Mouse (Mus musculus) hindbrain, embryonic 16.5 days (tissue): ENCODE data around the gene Pde4d. TPM values are rescaled to one million over a fixed set of nuclear protein-coding genes. Genes with fewer than 3 reads are reported as not detected.
A peak's percentile ranks its signal among the peaks of the same experiment; 100 is the strongest.

Experiments used
- ATAC-seq: fragments of 200-750 bp; cut with Nextera tagmentation; 2 replicates; pipeline ENCODE4 v1.8.0; 2017; ENCODE audit warnings: moderate TSS enrichment, moderate library complexity
- H3K27ac ChIP-seq: fragments of 300-500 bp; sonication (generic); 2 replicates; pipeline ENCODE4 v1.5.1; 2014; ENCODE audit warnings: low read depth, mild to moderate bottlenecking, control low read depth, low read length, moderate library complexity
- H3K27me3 ChIP-seq: fragments of 300-500 bp; sonication (generic); replicated peaks from 2 replicates; pipeline ENCODE4 v1.6.1; 2014; ENCODE audit warnings: low read length; ENCODE audit not compliant: control insufficient read depth, insufficient read depth
- H3K36me3 ChIP-seq: fragments of 300-500 bp; sonication (generic); 2 replicates; pipeline ENCODE4 v1.6.1; 2014; ENCODE audit warnings: mild to moderate bottlenecking, low read length, moderate library complexity, mixed read lengths; ENCODE audit not compliant: control insufficient read depth, insufficient read depth
- H3K4me1 ChIP-seq: fragments of 300-500 bp; sonication (generic); 2 replicates; pipeline ENCODE4 v1.6.1; 2014; ENCODE audit warnings: low read depth, low read length; ENCODE audit not compliant: control insufficient read depth, insufficient read depth
- H3K4me2 ChIP-seq: fragments of 300-500 bp; sonication (generic); 2 replicates; pipeline ENCODE4 v1.6.1; 2014; ENCODE audit warnings: mild to moderate bottlenecking, low read length, control low read depth, moderate library complexity
- H3K4me3 ChIP-seq: fragments of 300-500 bp; sonication (generic); 2 replicates; pipeline ENCODE4 v1.5.1; 2014; ENCODE audit warnings: mild to moderate bottlenecking, low read length, control low read depth, moderate library complexity
- H3K9ac ChIP-seq: fragments of 300-500 bp; sonication (generic); 2 replicates; pipeline ENCODE4 v1.6.1; 2014; ENCODE audit warnings: low read depth, mild to moderate bottlenecking, control low read depth, low read length, moderate library complexity
- H3K9me3 ChIP-seq: fragments of 300-500 bp; sonication (generic); 2 replicates; pipeline ENCODE4 v1.6.1; 2014; ENCODE audit warnings: mild to moderate bottlenecking, low read length, moderate library complexity; ENCODE audit not compliant: control insufficient read depth
- WGBS: fragments of 180-500 bp; shearing (Covaris S2); extraction: QIAGEN DNeasy Blood & Tissue Kit; methylation state at CpG from one replicate; pipeline ENCODE4 v1.1.7; 2014; 5-methylcytosine and 5-hydroxymethylcytosine counted together
- polyA plus RNA-seq: library from polyadenylated mRNA; unstranded; fragments of >200 nt; fragmentation: Nextera tagmentation; extraction: Ambion mirVana; gene quantifications from 2 replicates; pipeline ENCODE4 v1.2.1, GENCODE M21; 2015

Pde4d gene
- polyA plus RNA-seq, 1 experiment from 2014 or later: 18.5 TPM

DNA sequence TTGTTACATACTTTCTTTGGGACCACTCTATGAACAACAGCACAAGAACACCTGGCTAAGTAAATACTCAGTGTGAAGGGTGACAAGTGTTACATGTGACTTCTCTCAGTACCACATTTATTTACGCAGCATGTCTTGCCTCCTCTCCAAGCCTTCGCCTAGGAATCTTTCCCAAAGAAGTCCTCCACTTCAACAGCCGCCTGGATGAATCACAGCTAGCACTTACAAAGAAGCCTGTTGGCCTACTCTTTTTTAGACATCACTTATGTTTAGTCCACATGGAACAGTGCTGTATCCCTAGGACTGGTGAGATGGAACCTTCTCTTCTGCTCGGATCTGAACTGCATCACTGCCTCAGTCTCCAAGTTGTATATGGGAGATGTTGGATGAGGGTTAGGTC is 741.4 kb downstream of the Pde4d start:
- Histone ChIP-seq H3K9ac (no peak overlapping the region), H3K9me3 (no peaks in the 10 kb centered on the region), H3K4me1 (no peaks in the 10 kb centered on the region), H3K4me2 (no peak overlapping the region), H3K27me3 (no peaks in the 10 kb centered on the region), H3K36me3 (no peaks in the 10 kb centered on the region), H3K4me3 (no peak overlapping the region), H3K27ac (no peak overlapping the region)
- WGBS: 94% methylated on average over 4 of the region's 4 CpGs
- ATAC-seq: no peak

DNA sequence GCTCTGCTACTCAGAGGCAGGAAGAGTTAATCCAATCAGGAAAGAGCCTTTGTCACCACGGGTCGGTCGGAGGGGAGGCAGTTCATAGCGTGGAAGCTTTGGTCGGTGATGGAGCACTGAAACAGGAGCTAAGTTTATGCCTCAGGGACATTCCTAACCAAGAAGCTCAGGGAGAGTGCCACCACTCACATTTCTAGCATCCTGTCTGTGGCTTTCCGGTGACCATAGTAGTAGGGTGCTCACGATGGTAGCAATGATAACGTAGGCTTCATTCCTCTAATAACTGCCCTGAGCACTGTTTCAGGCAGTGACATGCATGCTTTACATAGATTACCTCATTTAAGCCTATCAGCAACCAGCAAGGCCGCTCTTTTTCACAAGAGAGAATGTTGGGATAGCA is 755.8 kb downstream of the Pde4d start:
- Histone ChIP-seq H3K4me3 (no peak overlapping the region), H3K27ac (no peak overlapping the region), H3K4me1 (no peaks in the 10 kb centered on the region), H3K9me3 (no peaks in the 10 kb centered on the region), H3K4me2 (no peak overlapping the region), H3K36me3 (no peaks in the 10 kb centered on the region), H3K27me3 (no peaks in the 10 kb centered on the region), H3K9ac (no peak overlapping the region)
- ATAC-seq: no peak
- WGBS: 56% methylated on average over 9 of the region's 9 CpGs

DNA sequence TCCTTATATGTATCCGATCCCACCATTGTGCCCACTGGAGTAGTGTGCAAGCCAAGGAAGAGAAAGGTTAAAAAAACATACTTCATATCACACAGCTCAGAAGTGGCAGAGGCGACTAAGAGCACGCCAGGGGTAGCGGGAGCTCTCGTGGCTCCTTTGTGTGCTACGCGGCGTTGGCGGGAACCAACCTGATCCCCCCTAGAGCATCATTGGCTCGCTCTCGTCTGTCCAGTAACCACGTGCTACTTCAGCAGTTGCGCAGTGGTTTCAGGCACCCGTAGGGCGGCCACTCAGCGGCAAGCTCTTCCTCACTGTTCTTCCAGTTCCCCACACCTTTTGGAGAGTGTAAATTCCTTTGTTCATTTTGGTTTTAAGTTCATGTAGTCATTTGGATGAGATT is 758.9 kb downstream of the Pde4d start:
- ATAC-seq: no peak
- Histone ChIP-seq H3K4me1 (no peaks in the 10 kb centered on the region), H3K9me3 (no peaks in the 10 kb centered on the region), H3K36me3 (no peaks in the 10 kb centered on the region), H3K9ac (no peak overlapping the region), H3K4me2 (no peak overlapping the region), H3K27ac (no peak overlapping the region), H3K27me3 (no peaks in the 10 kb centered on the region), H3K4me3 (no peak overlapping the region)
- WGBS: 94% methylated on average over 16 of the region's 16 CpGs

DNA sequence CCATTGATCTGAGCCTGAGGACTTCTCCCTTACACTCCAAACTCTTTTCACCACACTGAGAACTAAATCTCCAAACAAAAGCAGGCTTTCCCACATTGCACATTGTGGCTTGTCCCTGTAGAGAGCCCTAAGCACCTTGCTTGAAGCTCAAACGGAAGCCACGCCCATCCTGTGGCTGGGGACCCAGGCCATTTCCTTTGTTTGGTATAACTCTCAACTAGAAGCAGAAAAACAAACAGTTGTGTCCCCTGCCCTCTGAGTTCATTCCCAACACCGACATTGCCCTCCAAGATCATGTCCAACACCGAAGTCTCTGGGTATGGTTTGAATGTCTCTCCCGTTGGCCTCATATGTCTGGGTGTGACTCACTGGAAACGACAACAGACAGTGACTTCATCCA is 759.7 kb downstream of the Pde4d start:
- H3K9me3 ChIP-seq: no peaks in the 10 kb centered on the region
- no peak for ATAC-seq
- H3K4me1 ChIP-seq: no peaks in the 10 kb centered on the region
- H3K27ac ChIP-seq: no peak overlapping the region
- no peak overlapping the region for H3K4me3 ChIP-seq
- no peaks in the 10 kb centered on the region for H3K27me3 ChIP-seq
- H3K36me3 ChIP-seq: no peaks in the 10 kb centered on the region
- no peak overlapping the region for H3K4me2 ChIP-seq
- 79% methylated on average over 6 of the region's 6 CpGs for WGBS
- no peak overlapping the region for H3K9ac ChIP-seq

DNA sequence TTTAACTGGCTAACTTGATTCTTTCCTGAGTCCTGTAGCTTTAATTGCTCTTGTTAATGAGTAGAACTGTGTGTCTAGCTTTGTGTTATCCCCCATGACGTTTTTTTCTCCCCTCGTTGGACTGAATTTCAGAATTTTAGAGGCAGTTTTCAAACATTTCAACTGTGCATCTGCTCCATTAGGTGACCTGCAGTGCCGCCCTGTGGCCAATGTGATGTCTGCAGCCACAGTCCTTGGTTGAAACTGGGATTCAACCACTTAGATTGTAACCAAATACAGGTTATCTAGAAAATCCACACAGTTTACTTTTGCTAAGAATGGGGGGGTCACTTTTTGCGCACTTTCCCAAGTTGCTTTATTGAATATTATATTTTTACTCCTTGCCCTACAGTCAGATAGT is 760.7 kb downstream of the Pde4d start:
- 2% methylated on average over 4 of the region's 4 CpGs for WGBS

DNA sequence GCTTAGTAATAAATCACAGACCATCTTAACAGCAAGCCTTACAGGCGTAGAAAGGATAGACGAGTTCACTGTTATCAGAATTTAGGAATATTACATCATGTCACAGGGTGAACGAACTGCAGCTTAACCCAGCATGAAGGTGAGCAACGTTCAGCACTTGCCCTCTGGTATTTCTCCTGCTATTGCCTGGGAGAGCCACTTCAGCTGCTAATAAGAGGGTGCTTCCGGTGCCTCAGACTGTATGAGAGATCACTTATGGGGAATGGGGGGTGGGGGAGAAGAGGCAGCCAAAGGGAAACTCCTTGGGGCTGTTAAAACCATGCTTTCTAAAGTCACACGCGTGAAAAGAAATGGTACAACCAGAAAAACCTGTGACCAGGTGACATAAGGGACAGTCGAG is 761.7 kb downstream of the Pde4d start:
- no peak overlapping the region; the same call in 1 of the 2 replicates for H3K4me2 ChIP-seq
- H3K27me3 ChIP-seq: no peaks in the 10 kb centered on the region
- H3K4me3 ChIP-seq: no peak overlapping the region
- no peak overlapping the region for H3K27ac ChIP-seq
- 71% methylated on average over 8 of the region's 8 CpGs for WGBS
- H3K9me3 ChIP-seq: no peaks in the 10 kb centered on the region
- no peaks in the 10 kb centered on the region for H3K4me1 ChIP-seq
- H3K36me3 ChIP-seq: no peaks in the 10 kb centered on the region
- no peak overlapping the region for H3K9ac ChIP-seq
- no peak for ATAC-seq

More for the DNA sequence above, 760.7 kb downstream of the Pde4d start:
- H3K4me1 ChIP-seq: no peaks in the 10 kb centered on the region
- no peaks in the 10 kb centered on the region for H3K27me3 ChIP-seq
- H3K9me3 ChIP-seq: no peaks in the 10 kb centered on the region
- H3K4me2 ChIP-seq: no peak overlapping the region
- H3K36me3 ChIP-seq: no peaks in the 10 kb centered on the region
- H3K4me3 ChIP-seq: no peak overlapping the region
- H3K9ac ChIP-seq: no peak overlapping the region
- ATAC-seq: no peak
- no peak overlapping the region for H3K27ac ChIP-seq

DNA sequence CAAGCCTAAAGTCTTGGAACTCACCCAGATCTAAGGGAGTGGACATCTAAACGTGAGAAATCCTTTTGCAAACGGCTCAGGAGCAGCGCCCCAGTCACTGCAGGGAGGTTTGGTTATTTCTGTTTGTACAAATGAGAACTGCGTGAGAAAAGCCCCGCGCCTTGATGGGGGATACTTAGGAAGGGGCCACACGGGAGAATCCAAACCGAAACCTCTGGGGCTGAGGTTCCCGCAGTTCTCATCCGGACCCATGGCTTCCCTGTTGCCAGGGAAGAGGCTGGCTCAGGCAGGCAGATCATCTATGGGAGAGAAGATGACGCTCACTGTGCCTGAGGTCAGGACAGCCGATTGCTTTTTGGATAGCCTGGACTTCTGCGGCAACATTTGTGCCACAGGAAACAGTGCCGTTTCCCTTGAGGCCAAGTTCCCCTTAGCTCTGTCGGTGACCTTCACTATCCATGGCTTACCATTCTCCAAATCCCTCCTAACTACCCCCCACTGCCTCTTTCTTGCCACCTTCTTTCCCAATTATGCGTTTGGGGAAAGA is 762.3 kb downstream of the Pde4d start:
- H3K9ac ChIP-seq: no peak overlapping the region
- ATAC-seq: no peak
- WGBS: 58% methylated on average over 16 of the region's 16 CpGs

DNA sequence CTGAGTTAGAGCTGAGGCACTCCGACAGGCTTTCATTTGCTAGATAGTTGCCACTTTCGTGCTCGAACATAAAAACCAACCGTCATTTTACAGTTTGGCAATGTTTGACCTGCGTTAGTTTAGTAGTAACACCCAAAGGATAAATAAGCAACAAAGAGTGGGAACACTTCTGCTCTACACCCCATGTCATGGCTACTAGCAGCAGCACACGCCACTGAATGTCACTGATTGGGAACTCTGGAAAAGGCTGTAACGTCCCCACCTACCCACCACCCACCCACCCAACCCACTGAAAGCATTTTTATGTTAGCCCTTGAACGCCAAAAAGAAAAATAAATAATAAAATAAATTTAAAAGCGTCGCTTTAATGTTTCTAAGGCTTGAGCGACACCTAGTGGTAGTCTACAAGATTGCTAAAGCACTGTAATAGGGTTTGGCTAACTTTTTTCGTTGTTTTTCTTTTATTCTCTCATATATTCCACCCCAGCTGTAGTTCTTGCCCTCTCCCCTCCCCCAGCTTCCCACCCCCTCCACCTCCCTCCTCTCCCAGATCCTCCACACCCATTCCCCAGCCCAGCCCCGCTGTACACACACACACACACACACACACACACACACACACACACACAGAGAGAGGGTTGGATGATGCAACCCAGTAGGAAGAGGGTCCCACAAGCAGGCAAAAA is 763.2 kb downstream of the Pde4d start:
- no peak overlapping the region for H3K9ac ChIP-seq
- H3K9me3 ChIP-seq: no peaks in the 10 kb centered on the region
- H3K4me3 ChIP-seq: peak overlapping the region; percentile 11; the same call in 1 of the 2 replicates
- H3K4me2 ChIP-seq: peak overlapping the region; percentile 51
- no peaks in the 10 kb centered on the region for H3K4me1 ChIP-seq
- H3K36me3 ChIP-seq: no peaks in the 10 kb centered on the region
- no peak overlapping the region for H3K27ac ChIP-seq
- no peaks in the 10 kb centered on the region for H3K27me3 ChIP-seq
- peak; percentile 55 for ATAC-seq
- 29% methylated on average over 13 of the region's 13 CpGs for WGBS

More for the DNA sequence above, 762.3 kb downstream of the Pde4d start:
- H3K4me3 ChIP-seq: no peak overlapping the region
- peak overlapping the region; percentile 1 for H3K4me2 ChIP-seq
- no peak overlapping the region for H3K27ac ChIP-seq
- no peaks in the 10 kb centered on the region for H3K9me3 ChIP-seq
- H3K36me3 ChIP-seq: no peaks in the 10 kb centered on the region
- H3K4me1 ChIP-seq: no peaks in the 10 kb centered on the region
- H3K27me3 ChIP-seq: no peaks in the 10 kb centered on the region

DNA sequence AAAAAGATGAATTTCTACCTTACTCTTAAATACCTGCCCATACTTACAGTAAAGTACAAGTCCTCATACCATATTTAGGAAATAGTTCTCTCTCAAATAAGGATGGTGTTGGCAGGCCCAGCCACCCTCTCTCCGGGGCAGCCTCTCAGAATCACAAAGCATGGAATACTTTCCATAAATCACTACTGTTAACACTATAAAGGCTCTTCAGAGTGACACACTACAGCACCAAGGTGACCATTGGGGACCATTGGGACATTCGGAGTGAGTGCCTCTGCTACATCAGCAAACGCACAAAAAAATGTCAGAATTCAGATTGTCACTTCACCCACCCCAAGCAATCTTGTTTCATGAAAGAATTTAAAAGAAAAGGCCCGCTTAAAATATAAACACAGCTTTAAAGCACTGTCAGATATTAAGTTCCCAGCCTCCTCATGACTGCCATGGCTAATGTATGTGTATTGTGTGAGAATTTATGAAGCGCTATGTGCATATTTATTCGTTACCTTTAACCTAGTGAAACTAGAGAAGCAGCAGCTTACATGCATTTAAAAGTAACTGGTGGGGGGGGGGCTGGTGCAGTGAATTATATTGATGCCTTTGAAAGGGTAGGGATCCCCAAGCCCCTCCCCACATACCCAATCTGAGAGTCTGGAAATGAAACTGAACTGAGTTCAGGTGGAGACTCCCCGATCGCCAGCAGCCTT is 769.4 kb downstream of the Pde4d start:
- WGBS: 85% methylated on average over 8 of the region's 8 CpGs
- H3K36me3 ChIP-seq: no peaks in the 10 kb centered on the region
- ATAC-seq: no peak

More for the DNA sequence above, 769.4 kb downstream of the Pde4d start:
- no peak overlapping the region for H3K4me3 ChIP-seq
- no peak overlapping the region for H3K4me2 ChIP-seq
- H3K4me1 ChIP-seq: no peaks in the 10 kb centered on the region
- H3K9me3 ChIP-seq: no peaks in the 10 kb centered on the region
- no peak overlapping the region for H3K27ac ChIP-seq
- no peaks in the 10 kb centered on the region for H3K27me3 ChIP-seq
- H3K9ac ChIP-seq: no peak overlapping the region
